Mouse (Mus musculus) cerebellum, adult 2 months (tissue): ENCODE measurements around the gene Ccin.

Experiments used
- CTCF ChIP-seq: fragments of 200-500 bp; IDR thresholded peaks from 2 replicates; pipeline ENCODE4 v1.5.1; 2011; ENCODE audit warnings: low read depth, mild to moderate bottlenecking, control low read depth, low read length, moderate library complexity, borderline replicate concordance; ENCODE audit not compliant: insufficient read depth
- POLR2A ChIP-seq: fragments of 200-500 bp; IDR thresholded peaks from 2 replicates; pipeline ENCODE4 v1.6.1; 2011; ENCODE audit warnings: low read length, control low read depth, borderline replicate concordance; ENCODE audit not compliant: insufficient read depth

DNA sequence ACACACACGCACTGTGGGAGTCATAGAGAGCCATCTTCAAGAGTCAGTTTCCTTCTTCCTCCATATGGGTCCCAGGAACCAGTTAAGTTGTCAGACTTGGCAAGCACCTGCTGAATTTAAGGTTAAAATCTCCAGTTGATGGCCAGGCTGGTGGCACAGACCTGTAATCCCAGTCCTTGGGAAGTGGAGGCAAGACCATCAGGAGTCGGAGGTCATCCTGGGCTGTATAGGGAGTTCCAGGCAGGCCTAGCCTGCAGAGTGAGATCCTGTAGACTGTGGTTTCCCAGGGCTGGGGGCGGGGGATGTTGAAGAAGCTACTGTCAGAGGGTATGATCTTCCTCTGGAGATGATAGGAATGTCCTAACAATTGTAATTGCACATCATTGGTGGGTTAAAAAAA lies 5.7 kb downstream of the Ccin start:
- TF ChIP-seq CTCF (no peak), POLR2A (no peak)
